Mouse (Mus musculus): ENCODE data around the gene Ptbp3.

- TF ChIP-seq CTCF (IDR thresholded peaks at IDR 0.05; ENCODE audit: low read depth, low read length) (no peak), TAL1 (conservative IDR thresholded peaks at IDR 0.05; ENCODE audit: low read depth, low read length) (no peak), POLR2AphosphoS5 (IDR thresholded peaks at IDR 0.05; ENCODE audit: insufficient replicate concordance, low read depth, low read length) (no peak), GATA1 (IDR thresholded peaks at IDR 0.05; ENCODE audit: borderline replicate concordance, low read length) (no peak)
Observed at GRCm38 (mm10) chr4:59450906-59451305, 98.3 kb downstream of the Ptbp3 start.

Measured in G1E (cell line).